Mouse (Mus musculus) cortical plate, adult 2 months (tissue): ENCODE results near the gene Ddx17. TPM values are rescaled to one million over a fixed set of nuclear protein-coding genes. Genes with fewer than 3 reads are reported as not detected.

ENCODE experiments used
- H3K27ac ChIP-seq: fragments of 200-500 bp; 2 replicates; pipeline ENCODE4 v1.5.1; 2012; ENCODE audit warnings: low read length, control low read depth, inconsistent platforms; ENCODE audit not compliant: insufficient read depth
- H3K4me1 ChIP-seq: fragments of 200-500 bp; 2 replicates; pipeline ENCODE4 v1.6.1; 2011; ENCODE audit warnings: low read length; ENCODE audit not compliant: control insufficient read depth, insufficient read depth
- H3K4me3 ChIP-seq: fragments of 200-500 bp; 2 replicates; pipeline ENCODE4 v1.5.1; 2011; ENCODE audit warnings: mild to moderate bottlenecking, low read length, control low read depth; ENCODE audit not compliant: insufficient read depth
- CTCF ChIP-seq: fragments of 200-500 bp; IDR thresholded peaks from 2 replicates; pipeline ENCODE4 v1.5.1; 2011; ENCODE audit warnings: mild to moderate bottlenecking, control low read depth, low read length; ENCODE audit not compliant: insufficient read depth; ENCODE audit errors: extremely low read depth
- POLR2A ChIP-seq: fragments of 200-500 bp; IDR thresholded peaks from 2 replicates; pipeline ENCODE4 v1.6.1; 2011; ENCODE audit warnings: mild to moderate bottlenecking, low read length, control low read depth; ENCODE audit not compliant: insufficient read depth; ENCODE audit errors: extremely low read depth
- polyA plus RNA-seq: library from polyadenylated mRNA; depleted of rRNA; stranded (reverse); fragments of >200 nt; gene quantifications from 2 replicates; pipeline ENCODE4 v1.2.3, GENCODE M21; 2012; rRNA removed

The Ddx17 gene
- polyA plus RNA-seq, 1 experiment = 416 TPM

- Histone ChIP-seq H3K4me1 (peaks cover 4% of the 10 kb centered on the region), H3K4me3 (peak overlapping the region; percentile 93), H3K27ac (0 out of 2 replicates have a peak overlapping the region, but pooled peaks have one; percentile 24)
- TF ChIP-seq CTCF (no peak), POLR2A (no peak)
These were observed 40.1 kb downstream of the Ddx17 start for GRCm38 (mm10) chr15:79506460-79506859.

DNA sequence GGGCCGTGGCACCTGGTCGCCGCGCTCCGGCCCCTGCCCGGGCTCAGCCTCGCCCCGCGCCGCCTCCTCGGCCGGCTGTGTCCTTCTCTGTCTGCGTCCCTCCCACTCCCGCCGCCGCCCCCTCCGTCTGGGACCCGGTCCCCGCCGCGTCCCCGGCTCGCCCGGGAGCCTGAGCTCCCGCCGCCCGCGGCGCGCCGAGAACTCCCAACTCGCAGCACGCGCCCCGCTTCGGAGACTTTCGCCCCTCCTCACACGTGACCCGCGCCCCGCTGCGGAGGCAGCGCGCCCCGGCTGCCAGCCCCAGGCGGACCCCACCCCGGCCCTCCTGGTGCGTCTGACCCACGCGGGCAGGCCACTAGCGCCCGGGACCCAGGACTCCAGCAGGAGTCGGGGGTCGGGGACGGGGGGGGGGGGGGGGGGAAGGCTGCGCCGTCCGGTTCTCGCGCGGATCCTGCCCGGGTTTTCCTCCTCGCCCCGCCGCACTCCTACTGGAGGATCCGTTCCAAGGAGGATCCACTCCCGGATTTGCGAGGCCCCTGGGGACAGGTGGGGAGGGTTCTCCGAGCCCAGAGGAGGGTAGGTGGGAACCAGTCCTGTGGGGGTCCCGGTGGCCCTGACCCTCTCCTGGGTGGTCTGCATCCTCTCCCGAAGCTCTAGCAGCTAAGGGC is 40.8 kb downstream of the Ddx17 start:
- Histone ChIP-seq H3K4me1 (peaks cover 4% of the 10 kb centered on the region), H3K27ac (peak overlapping the region; percentile 78; the same call in 1 of the 2 replicates), H3K4me3 (peak overlapping the region; percentile 93)
- TF ChIP-seq CTCF (no peak), POLR2A (peak; percentile 51; the same call in 1 of the 2 replicates)

GRCm38 (mm10) chr15:79504707-79505452 is 41.7 kb downstream of the Ddx17 start, which contains the start of gene Kcnj4:
Kcnj4 (minus strand) TSS chr15:79505241.
- Histone ChIP-seq H3K4me1 (peaks cover 2% of the 10 kb centered on the region), H3K27ac (peak within 1 kb of the TSS; percentile 78), H3K4me3 (peak within 1 kb of the TSS; percentile 93)
- no peak for TF ChIP-seq POLR2A
- no peak for TF ChIP-seq CTCF

- H3K4me3 ChIP-seq = peak overlapping the region; percentile 93
- TF ChIP-seq POLR2A = no peak
- no peak for TF ChIP-seq CTCF
- peak overlapping the region; percentile 76 for H3K27ac ChIP-seq
- peaks cover 3% of the 10 kb centered on the region for H3K4me1 ChIP-seq
These were observed 43.1 kb downstream of the Ddx17 start for GRCm38 (mm10) chr15:79503438-79503837.

DNA sequence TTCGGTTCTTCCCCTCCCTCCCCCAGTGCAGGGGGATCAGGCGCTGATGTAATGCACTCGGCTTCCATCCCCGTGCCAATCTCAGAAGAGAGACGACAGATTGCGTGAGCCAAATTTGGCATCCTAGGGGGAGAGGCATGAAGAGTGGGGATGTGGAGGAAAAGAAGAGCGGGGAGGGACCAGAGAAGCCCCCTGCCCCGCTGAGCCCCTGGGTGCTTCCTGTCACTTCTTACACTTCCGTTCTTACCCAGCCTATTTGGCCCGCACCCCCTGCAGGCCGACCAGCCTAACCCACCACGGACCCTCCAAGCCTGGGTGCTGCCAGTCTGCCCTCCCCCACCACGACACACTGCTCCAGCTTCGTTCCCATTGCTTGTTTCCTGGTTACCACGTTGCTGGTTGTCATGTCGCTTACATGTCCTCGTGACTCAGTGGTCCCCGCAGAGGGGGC is 43.6 kb downstream of the Ddx17 start:
- peak overlapping the region; percentile 93 for H3K4me3 ChIP-seq
- TF ChIP-seq POLR2A (no peak), CTCF (no peak)
- H3K4me1 ChIP-seq = peaks cover 3% of the 10 kb centered on the region
- peak overlapping the region; percentile 9; the same call in 1 of the 2 replicates for H3K27ac ChIP-seq

DNA sequence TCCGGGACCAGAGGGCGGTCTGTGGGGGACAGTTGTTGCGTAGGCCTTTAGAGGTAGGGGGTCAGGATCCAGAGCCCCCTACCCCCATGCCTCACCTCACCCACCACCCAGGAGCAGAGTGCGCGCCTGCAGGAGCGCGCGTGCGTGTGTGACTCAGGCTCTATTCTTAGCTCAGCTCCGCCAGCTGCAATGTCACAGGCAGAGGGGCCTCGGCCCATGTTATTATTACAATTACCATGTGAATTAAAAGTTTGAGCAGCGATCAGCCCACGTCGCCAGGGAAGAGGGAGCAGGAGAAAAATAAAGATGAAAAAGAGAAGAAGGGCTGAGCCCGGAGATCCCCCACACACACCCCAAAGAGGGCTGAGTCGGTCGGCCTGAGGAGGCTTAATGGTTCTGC is 46.4 kb downstream of the Ddx17 start:
- peaks cover 7% of the 10 kb centered on the region for H3K4me1 ChIP-seq
- H3K4me3 ChIP-seq = no peak overlapping the region
- no peak overlapping the region for H3K27ac ChIP-seq
- TF ChIP-seq POLR2A (no peak), CTCF (no peak)

DNA sequence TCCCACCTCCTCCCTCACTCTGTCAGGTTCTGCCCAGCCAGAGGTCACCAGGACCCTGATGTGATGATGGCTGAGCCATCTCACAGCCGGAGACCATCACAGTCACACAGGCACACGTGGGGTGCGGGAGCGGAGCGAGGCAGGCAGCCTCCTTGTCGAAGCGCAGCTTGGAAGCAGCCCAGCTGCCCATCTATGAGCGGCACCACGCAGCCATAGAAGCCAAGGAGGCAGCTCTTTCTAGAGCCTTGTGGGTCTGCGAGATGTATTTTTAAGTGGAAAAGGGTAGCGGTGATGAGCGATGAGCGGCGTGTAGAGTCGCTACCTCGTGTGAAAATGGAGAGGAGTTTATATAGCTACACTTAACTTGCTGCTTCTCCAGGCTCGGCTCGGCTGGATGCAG is 53.0 kb downstream of the Ddx17 start:
- Histone ChIP-seq H3K4me1 (peaks cover 14% of the 10 kb centered on the region), H3K27ac (no peak overlapping the region), H3K4me3 (no peak overlapping the region)
- TF ChIP-seq CTCF (no peak), POLR2A (no peak)

- H3K4me3 ChIP-seq = no peak overlapping the region
- H3K27ac ChIP-seq = no peak overlapping the region
- TF ChIP-seq CTCF = no peak
- no peak for TF ChIP-seq POLR2A
- H3K4me1 ChIP-seq = peaks cover 8% of the 10 kb centered on the region
These were observed 57.1 kb downstream of the Ddx17 start for GRCm38 (mm10) chr15:79489463-79489862.

DNA sequence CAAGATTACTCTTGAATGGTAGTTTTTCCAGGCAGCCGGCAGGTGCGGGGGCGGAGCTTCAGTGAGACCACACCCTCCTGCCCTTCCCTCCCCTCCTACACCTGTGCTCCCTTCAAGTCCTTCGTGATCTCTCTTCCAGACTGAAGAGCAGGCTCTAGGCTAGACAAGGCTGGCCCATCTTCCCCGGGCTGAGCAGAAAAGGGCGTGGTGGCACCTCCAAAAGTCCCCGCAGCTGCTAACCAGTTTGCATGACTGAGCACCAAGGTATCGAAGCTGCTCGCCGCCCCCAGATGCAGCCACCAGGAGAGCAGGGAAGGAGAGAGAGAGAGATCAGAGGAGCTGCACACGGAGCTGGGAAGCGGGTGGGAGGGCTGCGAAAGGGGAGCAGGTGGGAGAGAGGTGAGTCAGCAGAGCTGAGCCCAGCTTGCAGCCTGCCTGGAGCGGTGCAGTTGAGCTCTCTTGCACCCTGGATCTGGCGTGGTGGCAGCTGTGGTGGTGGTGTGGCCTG is 65.3 kb downstream of the Ddx17 start:
- Histone ChIP-seq H3K4me3 (no peak overlapping the region), H3K27ac (peak overlapping the region; percentile 47), H3K4me1 (0 out of 2 replicates have a peak, but pooled peaks cover 2% of the 10 kb centered on the region)
- TF ChIP-seq CTCF (no peak), POLR2A (no peak)

Other genes starting within 250 kb of the Ddx17 start
- gene Pla2g6, start 218.4 kb downstream of the Ddx17 start, polyA plus RNA-seq = 27.4 and 28.9 TPM in 2 replicates
- 0.71 and 0.78 TPM in 2 replicates for gene Maff, start 200.1 kb downstream of the Ddx17 start, polyA plus RNA-seq
- gene Tmem184b, start 143.2 kb downstream of the Ddx17 start, polyA plus RNA-seq = 69.6 and 75.6 TPM in 2 replicates
- 185 and 194 TPM in 2 replicates for gene Csnk1e, start 91.2 kb downstream of the Ddx17 start, polyA plus RNA-seq
- gene Kcnj4, start 41.5 kb downstream of the Ddx17 start, polyA plus RNA-seq = 115 and 120 TPM in 2 replicates
- 1.3 and 1.4 TPM in 2 replicates for gene Kdelr3, start 30.3 kb downstream of the Ddx17 start, polyA plus RNA-seq
- gene Dmc1, start 58.4 kb upstream of the Ddx17 start, polyA plus RNA-seq = 2.6 and 2.8 TPM in 2 replicates
- gene Fam227a, start 112.2 kb upstream of the Ddx17 start, polyA plus RNA-seq = 12.6 and 14.5 TPM in 2 replicates
- gene Cby1, start 112.5 kb upstream of the Ddx17 start, polyA plus RNA-seq = 35.6 and 37.0 TPM in 2 replicates
- 88.3 and 94.3 TPM in 2 replicates for gene Tomm22, start 124.1 kb upstream of the Ddx17 start, polyA plus RNA-seq
- gene Josd1, start 141.2 kb upstream of the Ddx17 start, polyA plus RNA-seq = 64.0 and 64.3 TPM in 2 replicates
- gene Gtpbp1, start 144.1 kb upstream of the Ddx17 start, polyA plus RNA-seq = 36.4 and 36.9 TPM in 2 replicates
- 29.7 and 32.0 TPM in 2 replicates for gene Sun2, start 195.8 kb upstream of the Ddx17 start, polyA plus RNA-seq
- gene Dnal4, start 231.1 kb upstream of the Ddx17 start, polyA plus RNA-seq = 71.5 and 72.4 TPM in 2 replicates